Mouse (Mus musculus) liver, embryonic 14.5 days (tissue): Measurements from ENCODE around the gene Cnot11. TPM values are rescaled to one million over a fixed set of nuclear protein-coding genes. Genes with fewer than 3 reads are reported as not detected.

Experiments
- ATAC-seq: fragments of 200-750 bp; cut with Nextera tagmentation; 2 replicates; pipeline ENCODE4 v1.8.0; 2017; ENCODE audit warnings: moderate number of reproducible peaks, mild to moderate bottlenecking, moderate library complexity; ENCODE audit not compliant: insufficient read depth
- DNase-seq, 3 experiments: peaks; one replicate each; pipeline ENCODE4 v3.0.0-alpha.2; 2012 to 2013; ENCODE audit warnings: low read depth in 3 of 3, low spot score in 3 of 3
- H3K27ac ChIP-seq: fragments of 300-500 bp; sonication (generic); 2 replicates; pipeline ENCODE4 v1.5.1; 2014; ENCODE audit warnings: moderate library complexity, mild to moderate bottlenecking, control low read depth, inconsistent platforms
- H3K27me3 ChIP-seq: fragments of 300-500 bp; sonication (generic); 2 replicates; pipeline ENCODE4 v1.6.1; 2014; ENCODE audit warnings: mild to moderate bottlenecking, low read length, moderate library complexity; ENCODE audit not compliant: control insufficient read depth, insufficient read depth
- H3K36me3 ChIP-seq: fragments of 300-500 bp; sonication (generic); replicated peaks from 2 replicates; pipeline ENCODE4 v1.6.1; 2014; ENCODE audit warnings: low read depth; ENCODE audit not compliant: control insufficient read depth, insufficient read depth
- H3K4me1 ChIP-seq, 2 experiments: fragments of 200-500 bp in 1 of 2; fragments of 300-500 bp in 1 of 2; sonication (generic) in 1 of 2; replicated peaks; 2 replicates each; pipeline ENCODE4 v1.6.1; 2012 to 2014; ENCODE audit warnings: antibody characterized with exemption in 1 of 2, inconsistent platforms in 1 of 2, low read length in 1 of 2; ENCODE audit not compliant: control insufficient read depth in 2 of 2, insufficient read depth in 2 of 2
- H3K4me2 ChIP-seq: fragments of 300-500 bp; sonication (generic); 2 replicates; pipeline ENCODE4 v1.6.1; 2014; ENCODE audit warnings: low read depth, mild to moderate bottlenecking, control low read depth, moderate library complexity
- H3K4me3 ChIP-seq, 2 experiments: fragments of 200-500 bp in 1 of 2; fragments of 300-500 bp in 1 of 2; sonication (generic) in 1 of 2; 2 replicates each; pipeline ENCODE4 v1.5.1; 2012 to 2014; ENCODE audit warnings: low read depth in 2 of 2, low read length in 2 of 2, mild to moderate bottlenecking in 2 of 2, control low read depth in 1 of 2, inconsistent platforms in 1 of 2, moderate library complexity in 1 of 2; ENCODE audit not compliant: insufficient read depth in 1 of 2
- H3K9ac ChIP-seq: fragments of 300-500 bp; sonication (generic); replicated peaks from 2 replicates; pipeline ENCODE4 v1.6.1; 2014; ENCODE audit warnings: mild to moderate bottlenecking, control low read depth, moderate library complexity
- H3K9me3 ChIP-seq: fragments of 300-500 bp; sonication (generic); 2 replicates; pipeline ENCODE4 v1.6.1; 2016; ENCODE audit warnings: low read length, mixed read lengths; ENCODE audit not compliant: control insufficient read depth
- CTCF ChIP-seq: IDR thresholded peaks from 2 replicates; pipeline ENCODE4 v1.5.1; 2016; ENCODE audit warnings: antibody characterized with exemption, low read depth, control low read depth
- EP300 ChIP-seq: IDR thresholded peaks from 2 replicates; pipeline ENCODE4 v1.6.1; 2016; ENCODE audit warnings: antibody characterized with exemption, low read depth
- WGBS: fragments of 180-500 bp; shearing (Covaris S2); extraction: QIAGEN DNeasy Blood & Tissue Kit; methylation state at CpG from one replicate; pipeline ENCODE4 v1.1.7; 2014; ENCODE audit not compliant: insufficient replicate concordance; 5-methylcytosine and 5-hydroxymethylcytosine counted together
- polyA plus RNA-seq, 2 experiments: library from polyadenylated mRNA; depleted of rRNA in 1 of 2; stranded (reverse) in 1 of 2; unstranded in 1 of 2; fragments of >200 nt; fragmentation: Nextera tagmentation in 1 of 2; extraction: Ambion mirVana in 1 of 2; gene quantifications; 2 replicates each; pipeline versions ENCODE4 v1.2.1 to v1.2.3; 2012 to 2014

Gene Cnot11
- polyA plus RNA-seq, 2 experiments, result 8.0 to 10.0 TPM

GRCm38 (mm10) chr1:39540592-39540991 lies 5.8 kb downstream of the Cnot11 start:
- H3K27ac ChIP-seq, result no peak overlapping the region
- no peak overlapping the region for H3K4me3 ChIP-seq
- no peaks in the 10 kb centered on the region for H3K27me3 ChIP-seq
- no peak for DNase-seq
- H3K4me1 ChIP-seq, result peaks cover 0 to 7% of the 10 kb centered on the region in 2 experiments; a peak in 3 of 4 replicates
- no peak overlapping the region for H3K9ac ChIP-seq
- no peak for ATAC-seq
- peaks cover 37% of the 10 kb centered on the region for H3K36me3 ChIP-seq
- no peaks in the 10 kb centered on the region for H3K9me3 ChIP-seq
- H3K4me2 ChIP-seq, result no peak overlapping the region
- TF ChIP-seq EP300 (no peak), CTCF (no peak)

- no peaks in the 10 kb centered on the region for H3K9me3 ChIP-seq
- no peak for DNase-seq
- H3K36me3 ChIP-seq, result peaks cover 31% of the 10 kb centered on the region
- no peak overlapping the region for H3K4me3 ChIP-seq
- no peak overlapping the region for H3K27ac ChIP-seq
- H3K4me1 ChIP-seq, result no peaks in the 10 kb centered on the region
- TF ChIP-seq CTCF, result no peak
- TF ChIP-seq EP300, result no peak
- no peaks in the 10 kb centered on the region for H3K27me3 ChIP-seq
- no peak overlapping the region for H3K9ac ChIP-seq
- ATAC-seq, result no peak
- WGBS, result 76% methylated on average over 7 of the region's 7 CpGs
- no peak overlapping the region for H3K4me2 ChIP-seq
Measured at GRCm38 (mm10) chr1:39545589-39545988, 10.8 kb downstream of the Cnot11 start.

GRCm38 (mm10) chr1:39546160-39546866 lies 11.5 kb downstream of the Cnot11 start:
- H3K36me3 ChIP-seq, result peaks cover 29% of the 10 kb centered on the region
- no peaks in the 10 kb centered on the region for H3K4me1 ChIP-seq
- no peaks in the 10 kb centered on the region for H3K9me3 ChIP-seq
- no peak overlapping the region for H3K27ac ChIP-seq
- no peak overlapping the region for H3K4me2 ChIP-seq
- WGBS, result 83% methylated on average over 6 of the region's 6 CpGs
- TF ChIP-seq CTCF, result no peak
- TF ChIP-seq EP300, result no peak
- no peak overlapping the region for H3K4me3 ChIP-seq
- DNase-seq (no peak), ATAC-seq (no peak)
- no peak overlapping the region for H3K9ac ChIP-seq
- H3K27me3 ChIP-seq, result no peaks in the 10 kb centered on the region

GRCm38 (mm10) chr1:39547238-39547637 lies 12.4 kb downstream of the Cnot11 start:
- Histone ChIP-seq H3K4me1 (no peaks in the 10 kb centered on the region), H3K27ac (no peak overlapping the region), H3K9ac (no peak overlapping the region), H3K4me3 (no peak overlapping the region), H3K4me2 (no peak overlapping the region), H3K9me3 (no peaks in the 10 kb centered on the region), H3K36me3 (peaks cover 29% of the 10 kb centered on the region), H3K27me3 (no peaks in the 10 kb centered on the region)
- WGBS, result 54% methylated on average over 2 of the region's 2 CpGs
- ATAC-seq, result no peak
- no peak for DNase-seq
- no peak; the same call in 1 of the 2 replicates for TF ChIP-seq CTCF
- no peak for TF ChIP-seq EP300

GRCm38 (mm10) chr1:39549831-39550230 lies 15.0 kb downstream of the Cnot11 start:
- DNase-seq, result no peak
- Histone ChIP-seq H3K36me3 (peaks cover 27% of the 10 kb centered on the region), H3K4me2 (no peak overlapping the region), H3K9ac (no peak overlapping the region), H3K27me3 (no peaks in the 10 kb centered on the region), H3K4me3 (no peak overlapping the region), H3K4me1 (no peaks in the 10 kb centered on the region), H3K27ac (no peak overlapping the region), H3K9me3 (no peaks in the 10 kb centered on the region)
- no peak for ATAC-seq
- TF ChIP-seq CTCF, result no peak
- no peak for TF ChIP-seq EP300
- WGBS, result 86% methylated on average over 2 of the region's 2 CpGs
